Mouse (Mus musculus): ENCODE measurements around the gene Lgals12. TPM values are rescaled to one million over a fixed set of nuclear protein-coding genes. Genes with fewer than 3 reads are reported as not detected.

The Lgals12 gene
- polyA plus RNA-seq, 1 experiment, result not detected

DNA sequence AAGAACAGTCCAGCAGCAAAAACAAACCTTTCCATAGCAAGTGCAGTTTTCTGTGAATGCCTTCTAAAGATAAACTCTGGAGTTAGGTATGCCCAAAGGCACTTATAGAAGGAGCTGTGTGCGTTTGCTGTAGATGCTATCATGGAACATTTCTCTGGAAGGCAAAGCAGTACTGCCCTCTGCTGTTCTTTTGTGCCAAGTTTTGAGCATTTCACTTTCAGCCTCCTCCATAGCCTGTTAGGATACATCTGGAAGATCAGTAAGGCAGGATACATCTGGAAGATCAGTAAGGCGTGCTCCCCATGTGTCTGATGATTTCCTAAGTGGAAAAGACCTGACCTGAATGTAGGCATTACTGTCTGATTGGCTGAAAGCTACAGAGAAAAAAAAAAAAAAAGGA is 11.5 kb downstream of the Lgals12 start:
- no peak overlapping the region for H3K27ac ChIP-seq (ENCODE audit: control insufficient read depth, insufficient read depth, low read depth, low read length, poor library complexity)
- no peak overlapping the region for H3K4me3 ChIP-seq (replicated peaks; ENCODE audit: control insufficient read depth, low read depth, low read length)
- no peaks in the 10 kb centered on the region for H3K4me1 ChIP-seq (ENCODE audit: control insufficient read depth, insufficient read depth, low read length)
- TF ChIP-seq CTCF (IDR thresholded peaks at IDR 0.05; ENCODE audit: control insufficient read depth, insufficient read depth, low read length) (peak; percentile 30; the same call in 1 of the 2 replicates), POLR2A (IDR thresholded peaks at IDR 0.05; ENCODE audit: borderline replicate concordance, control insufficient read depth, low read depth, low read length) (no peak)
- 6% methylated on average over 2 of the region's 2 CpGs for WGBS

- Histone ChIP-seq H3K27ac (ENCODE audit: control insufficient read depth, insufficient read depth, low read depth, low read length, poor library complexity) (no peak overlapping the region), H3K4me3 (replicated peaks; ENCODE audit: control insufficient read depth, low read depth, low read length) (no peak overlapping the region), H3K4me1 (ENCODE audit: control insufficient read depth, insufficient read depth, low read length) (no peaks in the 10 kb centered on the region)
- WGBS, result 63% methylated on average over 3 of the region's 3 CpGs
- TF ChIP-seq POLR2A (IDR thresholded peaks at IDR 0.05; ENCODE audit: borderline replicate concordance, control insufficient read depth, low read depth, low read length) (no peak), CTCF (IDR thresholded peaks at IDR 0.05; ENCODE audit: control insufficient read depth, insufficient read depth, low read length) (no peak)
These were observed 15.0 kb downstream of the Lgals12 start for GRCm38 (mm10) chr19:7592018-7592417.

DNA sequence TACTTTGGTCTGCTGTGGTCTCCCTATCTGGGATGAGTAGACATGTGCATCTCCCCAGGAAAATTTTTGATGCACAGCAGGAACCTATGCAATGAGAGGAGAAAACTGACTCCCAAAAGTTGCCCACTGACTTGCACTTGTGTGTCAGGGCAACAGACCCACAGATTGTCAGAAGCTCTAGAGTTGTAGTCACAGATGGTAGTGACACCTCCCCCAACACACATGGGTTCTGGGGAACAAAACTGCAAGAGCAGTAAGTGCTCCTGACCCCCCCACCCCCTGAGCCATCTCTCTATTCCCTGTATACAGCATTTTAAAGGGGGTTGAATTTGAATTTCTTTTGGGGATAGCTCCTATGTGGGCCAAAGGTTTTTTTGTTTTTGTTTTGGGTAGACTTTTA is 16.2 kb downstream of the Lgals12 start:
- Histone ChIP-seq H3K4me1 (ENCODE audit: control insufficient read depth, insufficient read depth, low read length) (no peaks in the 10 kb centered on the region), H3K27ac (ENCODE audit: control insufficient read depth, insufficient read depth, low read depth, low read length, poor library complexity) (no peak overlapping the region), H3K4me3 (replicated peaks; ENCODE audit: control insufficient read depth, low read depth, low read length) (no peak overlapping the region)
- no peak for TF ChIP-seq POLR2A (IDR thresholded peaks at IDR 0.05; ENCODE audit: borderline replicate concordance, control insufficient read depth, low read depth, low read length)
- TF ChIP-seq CTCF (IDR thresholded peaks at IDR 0.05; ENCODE audit: control insufficient read depth, insufficient read depth, low read length), result no peak

DNA sequence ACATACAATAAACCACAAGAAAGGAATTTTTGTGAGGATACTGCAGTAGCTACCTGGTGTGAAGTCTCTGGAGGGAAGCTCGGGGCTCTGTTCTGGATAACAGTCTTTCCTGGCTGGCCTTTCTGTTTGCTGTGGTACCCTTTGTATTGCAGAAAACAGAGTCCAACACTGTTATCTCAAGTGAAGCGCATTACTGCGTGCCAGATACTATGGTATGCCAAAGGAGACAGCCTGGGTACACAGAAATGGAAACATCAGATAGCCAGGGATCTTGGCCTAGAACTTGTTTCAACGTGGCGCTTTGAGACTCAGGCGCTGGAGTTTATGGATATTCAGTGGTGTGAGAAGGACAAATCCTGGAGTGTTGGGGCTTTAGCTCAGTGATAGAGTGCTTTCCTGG is 21.2 kb downstream of the Lgals12 start:
- Histone ChIP-seq H3K27ac (ENCODE audit: control insufficient read depth, insufficient read depth, low read depth, low read length, poor library complexity) (no peak overlapping the region), H3K4me1 (ENCODE audit: control insufficient read depth, insufficient read depth, low read length) (no peaks in the 10 kb centered on the region), H3K4me3 (replicated peaks; ENCODE audit: control insufficient read depth, low read depth, low read length) (no peak overlapping the region)
- WGBS, result 94% methylated on average over 6 of the region's 6 CpGs
- TF ChIP-seq CTCF (IDR thresholded peaks at IDR 0.05; ENCODE audit: control insufficient read depth, insufficient read depth, low read length), result no peak
- TF ChIP-seq POLR2A (IDR thresholded peaks at IDR 0.05; ENCODE audit: borderline replicate concordance, control insufficient read depth, low read depth, low read length), result no peak

- Histone ChIP-seq H3K4me1 (ENCODE audit: control insufficient read depth, insufficient read depth, low read length) (no peaks in the 10 kb centered on the region; the same call in 1 of the 2 replicates), H3K4me3 (replicated peaks; ENCODE audit: control insufficient read depth, low read depth, low read length) (no peak overlapping the region), H3K27ac (ENCODE audit: control insufficient read depth, insufficient read depth, low read depth, low read length, poor library complexity) (no peak overlapping the region)
- WGBS, result 92% methylated on average over 8 of the region's 8 CpGs
- TF ChIP-seq CTCF (IDR thresholded peaks at IDR 0.05; ENCODE audit: control insufficient read depth, insufficient read depth, low read length) (no peak), POLR2A (IDR thresholded peaks at IDR 0.05; ENCODE audit: borderline replicate concordance, control insufficient read depth, low read depth, low read length) (no peak)
These were observed 21.7 kb downstream of the Lgals12 start for GRCm38 (mm10) chr19:7585279-7585678.

DNA sequence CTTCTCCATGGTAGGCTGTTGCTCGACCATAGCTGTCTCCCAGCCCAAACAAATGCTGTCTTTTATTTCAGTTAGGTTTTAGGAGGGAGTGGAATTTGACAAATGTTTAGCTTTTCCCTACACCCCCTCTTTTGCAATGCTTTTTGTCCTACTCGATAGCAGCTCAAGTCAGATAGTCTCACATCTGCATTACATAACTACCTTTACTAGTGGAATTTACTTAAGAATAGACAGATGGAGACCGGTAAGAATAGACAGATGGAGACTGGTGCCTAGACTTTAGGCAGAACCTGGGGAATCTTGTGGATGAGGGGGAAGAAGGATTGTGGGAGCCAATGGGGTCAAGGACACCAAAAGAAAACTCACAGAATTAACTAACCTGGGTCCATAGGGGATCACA is 23.4 kb downstream of the Lgals12 start:
- WGBS, result 88% methylated on average over 3 of the region's 3 CpGs
- Histone ChIP-seq H3K4me1 (ENCODE audit: control insufficient read depth, insufficient read depth, low read length) (no peaks in the 10 kb centered on the region; the same call in 1 of the 2 replicates), H3K4me3 (replicated peaks; ENCODE audit: control insufficient read depth, low read depth, low read length) (no peak overlapping the region), H3K27ac (ENCODE audit: control insufficient read depth, insufficient read depth, low read depth, low read length, poor library complexity) (no peak overlapping the region)
- TF ChIP-seq CTCF (IDR thresholded peaks at IDR 0.05; ENCODE audit: control insufficient read depth, insufficient read depth, low read length), result no peak

DNA sequence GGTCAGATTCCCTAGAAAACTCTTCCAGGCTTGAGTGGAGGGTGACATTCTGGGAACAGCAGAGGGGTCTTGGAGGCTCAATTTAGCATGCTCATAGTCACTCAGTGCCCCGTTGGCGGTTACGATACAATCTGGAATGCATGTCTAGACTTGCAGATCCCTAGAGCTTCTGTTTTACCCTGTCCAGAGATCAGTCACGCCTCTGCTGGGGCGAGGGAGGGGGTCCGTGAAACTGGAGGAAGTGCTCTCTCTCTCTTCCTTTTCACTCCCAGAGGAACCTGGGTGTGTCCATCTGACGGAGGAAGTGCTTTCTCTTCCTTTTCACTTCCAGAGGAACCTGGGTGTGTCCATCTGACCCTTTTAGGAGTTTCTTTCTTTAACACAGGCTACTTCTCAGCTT is 23.9 kb downstream of the Lgals12 start:
- TF ChIP-seq CTCF (IDR thresholded peaks at IDR 0.05; ENCODE audit: control insufficient read depth, insufficient read depth, low read length) (no peak), POLR2A (IDR thresholded peaks at IDR 0.05; ENCODE audit: borderline replicate concordance, control insufficient read depth, low read depth, low read length) (no peak)
- 68% methylated on average over 7 of the region's 7 CpGs for WGBS
- H3K4me3 ChIP-seq (replicated peaks; ENCODE audit: control insufficient read depth, low read depth, low read length), result no peak overlapping the region
- no peak overlapping the region for H3K27ac ChIP-seq (ENCODE audit: control insufficient read depth, insufficient read depth, low read depth, low read length, poor library complexity)
- H3K4me1 ChIP-seq (ENCODE audit: control insufficient read depth, insufficient read depth, low read length), result no peaks in the 10 kb centered on the region; the same call in 1 of the 2 replicates

- H3K4me1 ChIP-seq (ENCODE audit: control insufficient read depth, insufficient read depth, low read length), result no peaks in the 10 kb centered on the region; the same call in 1 of the 2 replicates
- no peak overlapping the region for H3K27ac ChIP-seq (ENCODE audit: control insufficient read depth, insufficient read depth, low read depth, low read length, poor library complexity)
- WGBS, result 19% methylated on average over 5 of the region's 5 CpGs
- TF ChIP-seq CTCF (IDR thresholded peaks at IDR 0.05; ENCODE audit: control insufficient read depth, insufficient read depth, low read length), result no peak
- no peak for TF ChIP-seq POLR2A (IDR thresholded peaks at IDR 0.05; ENCODE audit: borderline replicate concordance, control insufficient read depth, low read depth, low read length)
- H3K4me3 ChIP-seq (replicated peaks; ENCODE audit: control insufficient read depth, low read depth, low read length), result no peak overlapping the region
These were observed 26.0 kb downstream of the Lgals12 start for GRCm38 (mm10) chr19:7581042-7581441.

- WGBS, result 85% methylated on average over 3 of the region's 3 CpGs
- H3K4me1 ChIP-seq (ENCODE audit: control insufficient read depth, insufficient read depth, low read length), result no peaks in the 10 kb centered on the region; the same call in 1 of the 2 replicates
- H3K27ac ChIP-seq (ENCODE audit: control insufficient read depth, insufficient read depth, low read depth, low read length, poor library complexity), result no peak overlapping the region
- TF ChIP-seq POLR2A (IDR thresholded peaks at IDR 0.05; ENCODE audit: borderline replicate concordance, control insufficient read depth, low read depth, low read length) (no peak), CTCF (IDR thresholded peaks at IDR 0.05; ENCODE audit: control insufficient read depth, insufficient read depth, low read length) (no peak)
- H3K4me3 ChIP-seq (replicated peaks; ENCODE audit: control insufficient read depth, low read depth, low read length), result no peak overlapping the region
These were observed 29.3 kb downstream of the Lgals12 start for GRCm38 (mm10) chr19:7577710-7578109.
